Mouse (Mus musculus): Measurements from ENCODE around the gene Tex2. TPM values are rescaled to one million over a fixed set of nuclear protein-coding genes. Genes with fewer than 3 reads are reported as not detected.

Gene Tex2
- total and polyA plus RNA-seq, 3 experiments: 1.6 to 20.0 (median 7.7) TPM

DNA sequence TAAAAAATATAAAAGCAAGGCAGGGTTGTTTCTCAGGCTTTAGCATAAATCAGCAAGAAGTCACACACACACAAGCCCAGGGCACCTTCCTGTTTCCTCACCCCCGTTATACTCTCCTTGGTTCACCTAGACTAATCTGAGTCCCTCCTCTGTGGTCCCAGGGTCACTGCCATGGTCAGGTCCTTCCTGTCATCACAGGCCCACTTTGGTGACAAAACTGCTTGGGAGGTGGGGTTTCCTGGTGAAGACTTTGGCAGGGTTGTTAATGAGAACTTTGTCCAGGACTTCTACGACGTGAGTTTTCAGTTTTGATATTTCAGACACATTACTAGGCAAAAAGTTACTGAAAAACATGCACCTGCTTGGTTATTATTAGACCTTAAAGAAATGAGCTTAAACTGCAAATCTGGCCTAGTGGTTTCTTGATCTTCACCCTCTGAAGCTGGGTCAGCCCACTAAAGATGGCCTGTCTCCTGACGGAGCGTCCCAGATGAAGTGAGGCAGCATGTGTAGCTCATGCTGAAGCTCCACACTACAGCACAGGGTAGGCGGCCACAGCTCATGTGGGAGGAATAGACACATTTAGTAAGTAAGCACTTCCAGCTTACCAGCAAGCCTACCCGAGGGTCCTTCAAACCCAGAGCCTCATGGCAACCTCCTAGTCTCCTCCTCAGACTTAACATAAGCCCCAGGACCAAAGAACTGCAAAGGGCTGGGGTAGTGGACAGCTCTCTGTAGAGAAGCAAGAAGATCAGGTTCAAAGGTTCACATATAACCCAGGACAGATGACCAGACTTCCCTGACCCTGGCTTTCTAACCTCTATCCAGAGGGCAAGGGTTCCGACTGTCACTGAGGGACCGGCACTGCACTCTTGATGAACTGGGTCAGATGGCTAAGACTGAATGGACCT lies 133.3 kb downstream of the Tex2 start:
- Histone ChIP-seq H3K4me1 (ENCODE audit: insufficient read depth, low read depth, low read length) (peaks cover 85% of the 10 kb centered on the region), H3K36me3 (replicated peaks) (peaks cover 33% of the 10 kb centered on the region), H3K4me3 (ENCODE audit: low read depth, low read length) (no peak overlapping the region), H3K9me3 (replicated peaks) (no peaks in the 10 kb centered on the region), H3K27me3 (ENCODE audit: insufficient read depth, low read length) (no peaks in the 10 kb centered on the region)
- TF ChIP-seq TAL1 (conservative IDR thresholded peaks at IDR 0.05; ENCODE audit: low read depth, low read length) (no peak), POLR2AphosphoS5 (IDR thresholded peaks at IDR 0.05; ENCODE audit: insufficient replicate concordance, low read depth, low read length) (no peak), CTCF (IDR thresholded peaks at IDR 0.05; ENCODE audit: low read depth, low read length) (no peak), GATA2 (IDR thresholded peaks at IDR 0.05; ENCODE audit: borderline replicate concordance, low read depth, low read length) (no peak), GATA1 (IDR thresholded peaks at IDR 0.05; ENCODE audit: borderline replicate concordance, low read length) (no peak)
- ATAC-seq (ENCODE audit: extremely low read depth, insufficient number of reproducible peaks, low FRiP score, poor library complexity, severe bottlenecking) (no peak), DNase-seq (ENCODE audit: low spot score) (no peak)

DNA sequence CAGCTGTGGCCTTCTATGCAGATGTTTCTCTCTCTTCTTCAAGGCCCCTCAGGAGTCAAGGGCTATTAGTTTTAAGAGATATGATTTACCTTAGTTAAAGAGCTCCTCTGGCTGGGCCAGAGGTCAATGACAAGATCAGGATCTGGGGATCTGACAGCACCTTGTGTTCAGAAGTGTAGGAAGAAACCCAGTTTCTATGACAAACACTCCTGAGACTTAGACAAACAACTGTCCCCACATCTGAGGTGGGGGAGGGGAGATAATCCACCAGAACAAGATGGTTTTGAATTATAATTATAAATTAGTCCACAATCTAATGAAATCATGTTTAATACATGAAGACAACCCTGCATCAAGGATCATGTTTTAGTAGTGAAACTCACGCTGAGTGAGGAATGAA lies 134.5 kb downstream of the Tex2 start:
- Histone ChIP-seq H3K9me3 (replicated peaks) (no peaks in the 10 kb centered on the region), H3K36me3 (replicated peaks) (peaks cover 36% of the 10 kb centered on the region), H3K4me1 (ENCODE audit: insufficient read depth, low read depth, low read length) (peaks cover 80% of the 10 kb centered on the region), H3K27me3 (ENCODE audit: insufficient read depth, low read length) (no peaks in the 10 kb centered on the region), H3K4me3 (ENCODE audit: low read depth, low read length) (no peak overlapping the region)
- DNase-seq (ENCODE audit: low spot score) (no peak), ATAC-seq (ENCODE audit: extremely low read depth, insufficient number of reproducible peaks, low FRiP score, poor library complexity, severe bottlenecking) (no peak)
- TF ChIP-seq GATA1 (IDR thresholded peaks at IDR 0.05; ENCODE audit: borderline replicate concordance, low read length): no peak
- TF ChIP-seq POLR2AphosphoS5 (IDR thresholded peaks at IDR 0.05; ENCODE audit: insufficient replicate concordance, low read depth, low read length): no peak
- TF ChIP-seq TAL1 (conservative IDR thresholded peaks at IDR 0.05; ENCODE audit: low read depth, low read length): no peak
- TF ChIP-seq CTCF (IDR thresholded peaks at IDR 0.05; ENCODE audit: low read depth, low read length): no peak
- TF ChIP-seq GATA2 (IDR thresholded peaks at IDR 0.05; ENCODE audit: borderline replicate concordance, low read depth, low read length): no peak

DNA sequence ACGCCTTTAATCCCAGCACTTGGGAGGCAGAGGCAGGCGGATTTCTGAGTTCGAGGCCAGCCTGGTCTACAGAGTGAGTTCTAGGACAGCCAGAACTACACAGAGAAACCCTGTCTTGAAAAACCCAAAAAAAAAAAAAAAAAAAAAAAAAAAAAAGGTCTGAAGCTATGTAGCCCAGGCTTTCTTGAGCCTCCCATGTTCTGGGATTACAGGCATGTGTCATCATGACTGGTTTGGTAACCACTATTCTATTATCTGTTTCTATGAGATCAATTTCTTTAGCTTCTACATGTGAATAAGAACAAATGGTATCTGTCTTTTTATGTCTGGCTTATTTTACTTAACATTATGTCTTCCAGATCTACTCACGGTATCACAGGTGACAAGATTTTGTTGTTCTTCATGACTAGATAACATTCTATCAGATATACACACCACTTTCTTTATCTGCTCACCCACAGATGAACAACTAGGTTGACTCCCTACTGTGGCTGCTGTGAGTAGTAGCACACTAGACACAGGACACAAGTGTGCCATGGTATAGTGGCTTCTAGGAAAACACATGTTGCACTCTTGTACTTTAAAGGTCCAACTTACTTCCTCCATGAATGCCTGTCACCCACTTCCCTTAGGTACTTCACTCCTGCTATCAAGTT lies 135.6 kb downstream of the Tex2 start:
- peaks cover 75% of the 10 kb centered on the region for H3K4me1 ChIP-seq (ENCODE audit: insufficient read depth, low read depth, low read length)
- H3K4me3 ChIP-seq (ENCODE audit: low read depth, low read length): no peak overlapping the region; the same call in 1 of the 2 replicates
- DNase-seq (ENCODE audit: low spot score): no peak
- peak; percentile 46 for TF ChIP-seq TAL1 (conservative IDR thresholded peaks at IDR 0.05; ENCODE audit: low read depth, low read length)
- no peak for TF ChIP-seq GATA2 (IDR thresholded peaks at IDR 0.05; ENCODE audit: borderline replicate concordance, low read depth, low read length)
- H3K9me3 ChIP-seq (replicated peaks): no peaks in the 10 kb centered on the region
- peak; percentile 15; the same call in 1 of the 2 replicates for ATAC-seq (ENCODE audit: extremely low read depth, insufficient number of reproducible peaks, low FRiP score, poor library complexity, severe bottlenecking)
- peaks cover 30% of the 10 kb centered on the region for H3K36me3 ChIP-seq (replicated peaks)
- H3K27me3 ChIP-seq (ENCODE audit: insufficient read depth, low read length): no peaks in the 10 kb centered on the region

DNA sequence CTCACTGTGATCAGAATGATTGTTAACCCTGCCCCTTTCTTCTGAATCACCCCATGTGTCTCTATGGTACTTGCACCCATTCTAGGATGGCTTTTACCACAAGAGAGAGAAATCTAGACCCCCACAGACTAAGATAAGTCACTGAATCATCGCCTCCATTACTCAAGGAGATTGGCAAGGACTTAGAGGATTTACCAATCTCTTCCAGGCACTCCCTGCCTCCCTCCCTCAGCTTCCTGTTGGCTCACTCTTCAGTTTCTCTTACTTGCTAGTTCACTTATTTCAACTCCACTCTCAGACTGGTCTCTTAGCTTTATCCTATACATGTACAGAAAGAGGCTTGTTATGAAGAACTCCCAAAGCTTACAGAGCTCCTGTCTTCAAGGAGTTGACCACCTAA lies 137.9 kb downstream of the Tex2 start:
- H3K4me1 ChIP-seq (ENCODE audit: insufficient read depth, low read depth, low read length): peaks cover 73% of the 10 kb centered on the region
- H3K4me3 ChIP-seq (ENCODE audit: low read depth, low read length): no peak overlapping the region
- DNase-seq (ENCODE audit: low spot score) (no peak), ATAC-seq (ENCODE audit: extremely low read depth, insufficient number of reproducible peaks, low FRiP score, poor library complexity, severe bottlenecking) (no peak)
- H3K9me3 ChIP-seq (replicated peaks): no peaks in the 10 kb centered on the region
- H3K27me3 ChIP-seq (ENCODE audit: insufficient read depth, low read length): no peaks in the 10 kb centered on the region
- peaks cover 38% of the 10 kb centered on the region for H3K36me3 ChIP-seq (replicated peaks)
- TF ChIP-seq GATA1 (IDR thresholded peaks at IDR 0.05; ENCODE audit: borderline replicate concordance, low read length): no peak
- TF ChIP-seq GATA2 (IDR thresholded peaks at IDR 0.05; ENCODE audit: borderline replicate concordance, low read depth, low read length): no peak
- TF ChIP-seq CTCF (IDR thresholded peaks at IDR 0.05; ENCODE audit: low read depth, low read length): no peak
- TF ChIP-seq TAL1 (conservative IDR thresholded peaks at IDR 0.05; ENCODE audit: low read depth, low read length): no peak
- no peak for TF ChIP-seq POLR2AphosphoS5 (IDR thresholded peaks at IDR 0.05; ENCODE audit: insufficient replicate concordance, low read depth, low read length)

DNA sequence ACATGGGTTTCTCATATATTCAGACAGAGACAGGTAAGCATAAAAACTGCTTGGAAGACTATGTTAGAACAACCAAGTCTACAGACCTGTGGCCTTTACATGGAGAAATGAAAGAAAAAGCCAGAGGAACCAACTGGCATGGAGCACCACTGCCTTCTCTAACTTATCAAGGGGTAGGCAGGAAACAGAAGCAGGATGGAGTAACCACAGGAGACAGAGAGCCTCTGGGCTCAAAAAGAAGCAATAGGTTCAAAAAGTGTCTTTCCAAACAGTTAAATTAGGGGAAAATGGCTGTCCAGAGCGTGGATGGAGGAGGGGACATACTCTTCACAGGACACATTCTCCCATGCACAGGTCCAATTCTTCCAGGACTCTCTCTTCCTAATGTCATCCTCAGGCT lies 141.6 kb downstream of the Tex2 start:
- Histone ChIP-seq H3K36me3 (replicated peaks) (peaks cover 20% of the 10 kb centered on the region), H3K27me3 (ENCODE audit: insufficient read depth, low read length) (no peaks in the 10 kb centered on the region), H3K9me3 (replicated peaks) (no peaks in the 10 kb centered on the region), H3K4me3 (ENCODE audit: low read depth, low read length) (no peak overlapping the region), H3K4me1 (ENCODE audit: insufficient read depth, low read depth, low read length) (peaks cover 72% of the 10 kb centered on the region)
- no peak for TF ChIP-seq CTCF (IDR thresholded peaks at IDR 0.05; ENCODE audit: low read depth, low read length)
- DNase-seq (ENCODE audit: low spot score) (no peak), ATAC-seq (ENCODE audit: extremely low read depth, insufficient number of reproducible peaks, low FRiP score, poor library complexity, severe bottlenecking) (no peak)

DNA sequence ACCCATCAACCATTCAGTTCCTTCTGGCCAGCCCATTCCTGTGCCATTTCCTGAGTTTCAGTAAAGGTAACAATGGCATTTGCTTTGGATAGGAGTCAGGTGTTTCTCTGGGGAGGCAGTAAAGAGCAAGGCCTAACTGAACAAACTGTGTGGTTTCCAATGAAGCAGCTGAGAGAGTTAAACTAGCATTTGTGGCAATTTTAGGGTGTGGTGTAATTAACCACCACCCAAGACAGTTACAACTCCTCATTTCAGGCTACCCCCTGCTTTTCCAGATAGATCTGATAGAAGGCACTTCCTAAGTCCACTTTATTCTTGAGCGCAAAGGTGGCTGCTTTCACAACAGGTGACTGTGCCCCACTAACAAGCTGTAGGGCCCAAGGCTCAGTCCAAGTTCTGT lies 144.7 kb downstream of the Tex2 start:
- H3K9me3 ChIP-seq (replicated peaks): no peaks in the 10 kb centered on the region
- DNase-seq (ENCODE audit: low spot score): no peak
- peaks cover 9% of the 10 kb centered on the region for H3K36me3 ChIP-seq (replicated peaks)
- peaks cover 83% of the 10 kb centered on the region for H3K4me1 ChIP-seq (ENCODE audit: insufficient read depth, low read depth, low read length)
- TF ChIP-seq GATA1 (IDR thresholded peaks at IDR 0.05; ENCODE audit: borderline replicate concordance, low read length): no peak
- TF ChIP-seq CTCF (IDR thresholded peaks at IDR 0.05; ENCODE audit: low read depth, low read length): no peak
- TF ChIP-seq TAL1 (conservative IDR thresholded peaks at IDR 0.05; ENCODE audit: low read depth, low read length): no peak
- TF ChIP-seq GATA2 (IDR thresholded peaks at IDR 0.05; ENCODE audit: borderline replicate concordance, low read depth, low read length): no peak
- TF ChIP-seq POLR2AphosphoS5 (IDR thresholded peaks at IDR 0.05; ENCODE audit: insufficient replicate concordance, low read depth, low read length): no peak
- ATAC-seq (ENCODE audit: extremely low read depth, insufficient number of reproducible peaks, low FRiP score, poor library complexity, severe bottlenecking): no peak
- H3K27me3 ChIP-seq (ENCODE audit: insufficient read depth, low read length): no peaks in the 10 kb centered on the region
- H3K4me3 ChIP-seq (ENCODE audit: low read depth, low read length): peak overlapping the region; percentile 25; the same call in 1 of the 2 replicates

Measured in G1E (cell line).